Comparison of ENCODE assay signal across 7 mouse cellular contexts in the genomic region with DNA sequence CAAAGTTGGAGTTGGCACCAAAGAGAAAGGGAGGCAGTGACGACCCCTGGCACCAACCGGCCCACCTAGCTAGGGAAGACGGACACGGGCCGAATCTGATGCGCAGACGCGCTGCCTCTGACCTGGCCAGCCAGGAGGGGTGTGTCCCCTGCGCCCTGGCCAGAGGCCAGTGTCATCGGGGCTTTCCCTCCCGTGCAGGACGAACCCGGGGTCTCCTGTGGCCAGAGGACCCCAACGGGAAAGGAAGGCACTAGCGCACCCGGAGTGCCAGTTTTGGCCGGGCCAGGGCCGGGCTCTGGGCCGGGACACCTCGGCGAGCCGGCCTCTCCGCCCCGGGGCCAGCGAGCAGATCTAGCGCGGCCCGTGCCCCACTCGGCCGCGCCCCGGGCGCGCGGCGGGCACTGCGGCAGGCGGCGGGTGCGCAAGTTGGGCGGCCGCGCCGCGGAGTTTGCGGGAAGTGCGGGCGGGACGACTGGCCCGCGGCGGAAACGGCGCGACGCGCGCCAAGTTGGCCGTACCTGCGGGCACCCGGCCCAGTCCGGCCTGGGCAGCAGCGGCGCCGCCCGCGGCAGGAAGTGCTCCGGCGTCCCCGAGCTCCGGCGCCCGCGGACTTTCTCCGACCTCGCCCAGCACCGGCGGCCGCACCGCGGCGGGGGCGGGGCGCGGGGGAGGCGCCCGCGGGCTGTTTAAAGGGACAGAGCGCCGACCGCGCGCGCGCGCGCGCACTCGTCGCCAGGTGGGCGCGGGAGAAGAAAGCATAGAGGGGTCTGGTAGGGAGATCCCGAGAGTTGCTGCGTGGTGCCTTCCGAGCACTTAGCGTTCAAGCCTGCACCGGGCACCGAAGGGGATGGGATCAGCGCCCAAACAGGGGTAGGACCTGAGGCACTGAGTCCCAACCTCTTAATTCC. TPM values are rescaled to one million over a fixed set of nuclear protein-coding genes. Genes with fewer than 3 reads are reported as not detected.
A peak's percentile ranks its signal among the peaks of the same experiment; 100 is the strongest.
DNase-seq lines count a peak whose midpoint lies in the region; ATAC-seq lines count a peak whose summit lies in the region.

No protein-coding gene starts in this region.

- 0 out of 2 replicates have a peak, but pooled peaks cover 10% of the 10 kb centered on the region for H3K4me1 ChIP-seq in forebrain, embryonic 14.5 days (ENCODE audit: control insufficient read depth, insufficient read depth, low read length)
- peaks cover 30% of the 10 kb centered on the region for H3K4me1 ChIP-seq in limb, embryonic 10.5 days

- H3K4me2 ChIP-seq in forebrain, embryonic 14.5 days (ENCODE audit: low read length), result peak overlapping the region; percentile 96

- no peaks in the 10 kb centered on the region for H3K36me3 ChIP-seq in forebrain, embryonic 14.5 days (ENCODE audit: control insufficient read depth, insufficient read depth, low read length)
- no peaks in the 10 kb centered on the region for H3K36me3 ChIP-seq in limb, embryonic 10.5 days

- no peaks in the 10 kb centered on the region for H3K9me3 ChIP-seq in forebrain, embryonic 14.5 days (replicated peaks; ENCODE audit: control insufficient read depth, low read length)
- no peaks in the 10 kb centered on the region for H3K9me3 ChIP-seq in limb, embryonic 10.5 days (replicated peaks)

- H3K27ac ChIP-seq in forebrain, embryonic 14.5 days (ENCODE audit: low read depth, low read length), result no peak overlapping the region
- H3K27ac ChIP-seq in limb, embryonic 10.5 days, result peak overlapping the region; percentile 82

- DNase-seq in R1 (ENCODE audit: low read depth, low spot score), result peak; percentile 63
- DNase-seq in cerebellum, adult 11 months, result peak; percentile 77
- peak; percentile 46 for DNase-seq in forebrain, embryonic 14.5 days (ENCODE audit: low spot score)
- peak; percentile 68 for DNase-seq in heart, postnatal 4 days
- DNase-seq in limb, embryonic 10.5 days (ENCODE audit: low spot score), result peak; percentile 66
- DNase-seq in mesoderm, embryonic 11.5 days (ENCODE audit: low read depth, low spot score), result peak; percentile 48
- DNase-seq in spleen, postnatal 4 days (ENCODE audit: low spot score in 2 of 2), result peak; percentile 42 to 73

- ATAC-seq in forebrain, embryonic 14.5 days, result peak; percentile 57

- under 1% methylated on average over 94 of the region's 109 CpGs for WGBS in forebrain, embryonic 14.5 days
- 2% methylated on average over 101 of the region's 109 CpGs for WGBS in limb, embryonic 10.5 days

- H3K27me3 ChIP-seq in forebrain, embryonic 14.5 days (replicated peaks; ENCODE audit: control insufficient read depth, insufficient read depth, low read length), result peaks cover 26% of the 10 kb centered on the region
- peaks cover 64% of the 10 kb centered on the region for H3K27me3 ChIP-seq in limb, embryonic 10.5 days (ENCODE audit: low read depth, poor library complexity, severe bottlenecking)

- H3K9ac ChIP-seq in forebrain, embryonic 14.5 days (ENCODE audit: low read length), result peak overlapping the region; percentile 65

- peak overlapping the region; percentile 70 for H3K4me3 ChIP-seq in forebrain, embryonic 14.5 days (ENCODE audit: low read depth, low read length)
- H3K4me3 ChIP-seq in limb, embryonic 10.5 days, result peak overlapping the region; percentile 79

RNA-seq across cellular contexts. Expression of a gene that starts 0.6 kb away (rescaled TPM):
- 6.1 and 11.8 TPM in 2 replicates for polyA plus RNA-seq in forebrain, embryonic 14.5 days (2014; fragmentation: Nextera tagmentation; extraction: Ambion mirVana)
- total RNA-seq in heart, postnatal 4 days (2021), result 10 to 100 TPM; 11.1 to 11.4 TPM
- 3.2 and 3.6 TPM in 2 replicates for polyA plus RNA-seq in limb, embryonic 10.5 days (2016; fragmentation: Nextera tagmentation; extraction: Ambion mirVana)
